Mouse (Mus musculus) myocyte (in vitro differentiated cells): ENCODE results near the gene Nek9. TPM values are rescaled to one million over a fixed set of nuclear protein-coding genes. Genes with fewer than 3 reads are reported as not detected.

Experiments
- H3K27me3 ChIP-seq: one replicate; pipeline ENCODE4 v1.6.1; 2011; ENCODE audit not compliant: control insufficient read depth, insufficient read depth, insufficient read length
- H3K36me3 ChIP-seq: one replicate; pipeline ENCODE4 v1.6.1; 2011; ENCODE audit not compliant: control insufficient read depth, insufficient read depth
- H3K4me2 ChIP-seq: one replicate; pipeline ENCODE4 v1.6.1; 2011; ENCODE audit warnings: low read depth, control low read depth
- H3K4me3 ChIP-seq: one replicate; pipeline ENCODE4 v1.5.1; 2011; ENCODE audit warnings: mild to moderate bottlenecking, control low read depth, moderate library complexity
- H3K79me2 ChIP-seq: one replicate; pipeline ENCODE4 v1.6.1; 2011; ENCODE audit not compliant: control insufficient read depth, insufficient read depth
- H3ac ChIP-seq: one replicate; pipeline ENCODE4 v1.6.1; 2011; ENCODE audit not compliant: control insufficient read depth, insufficient read length
- CEBPB ChIP-seq: IDR thresholded peaks from 2 replicates; pipeline ENCODE4 v1.6.1; 2011; ENCODE audit warnings: mild to moderate bottlenecking, moderate library complexity; ENCODE audit not compliant: poor library complexity, insufficient read depth, severe bottlenecking
- E2F4 ChIP-seq: IDR thresholded peaks from one replicate; pipeline ENCODE4 v1.6.1; 2011; ENCODE audit warnings: mild to moderate bottlenecking, control low read depth, moderate library complexity; ENCODE audit not compliant: insufficient read depth
- MAX ChIP-seq: IDR thresholded peaks from one replicate; pipeline ENCODE4 v1.6.1; 2011; ENCODE audit warnings: low read depth, mild to moderate bottlenecking, control low read depth
- MYOD1 ChIP-seq, 3 experiments: IDR thresholded peaks; one replicate each; pipeline ENCODE4 v1.6.1; 2011; ENCODE audit warnings: control low read depth in 2 of 3, low read depth in 2 of 3, mild to moderate bottlenecking in 2 of 3, moderate library complexity in 1 of 3; ENCODE audit not compliant: insufficient read length in 2 of 3, control insufficient read depth in 1 of 3
- MYOG ChIP-seq, 3 experiments: IDR thresholded peaks; one replicate each; pipeline ENCODE4 v1.6.1; 2011; ENCODE audit warnings: control low read depth in 2 of 3, low read depth in 2 of 3, mild to moderate bottlenecking in 2 of 3; ENCODE audit not compliant: insufficient read length in 2 of 3, control insufficient read depth in 1 of 3, insufficient read depth in 1 of 3
- POLR2A ChIP-seq: IDR thresholded peaks from one replicate; pipeline ENCODE4 v1.6.1; 2011; ENCODE audit warnings: low read depth, mild to moderate bottlenecking, control low read depth, moderate library complexity; ENCODE audit not compliant: insufficient read length
- POLR2AphosphoS2 ChIP-seq: IDR thresholded peaks from one replicate; pipeline ENCODE4 v1.6.1; 2011; ENCODE audit warnings: low read depth, control low read depth; ENCODE audit not compliant: insufficient read length
- REST ChIP-seq: IDR thresholded peaks from one replicate; pipeline ENCODE4 v1.6.1; 2011; ENCODE audit warnings: mild to moderate bottlenecking, control low read depth, moderate library complexity; ENCODE audit not compliant: insufficient read depth, insufficient read length
- SRF ChIP-seq: IDR thresholded peaks from one replicate; pipeline ENCODE4 v1.6.1; 2011; ENCODE audit warnings: low read depth; ENCODE audit not compliant: control insufficient read depth, insufficient read length
- TCF12 ChIP-seq: IDR thresholded peaks from one replicate; pipeline ENCODE4 v1.6.1; 2011; ENCODE audit warnings: mild to moderate bottlenecking, control low read depth; ENCODE audit not compliant: poor library complexity, insufficient read depth, severe bottlenecking
- TCF3 ChIP-seq: IDR thresholded peaks from one replicate; pipeline ENCODE4 v1.6.1; 2011; ENCODE audit warnings: low read depth, control low read depth; ENCODE audit not compliant: insufficient read length
- USF1 ChIP-seq: IDR thresholded peaks from one replicate; pipeline ENCODE4 v1.6.1; 2011; ENCODE audit warnings: low read depth, mild to moderate bottlenecking, control low read depth, moderate library complexity
- polyA plus RNA-seq: library from polyadenylated mRNA; unstranded; fragments of >200 nt; fragmentation: generic; extraction: Trizol; gene quantifications from one replicate; pipeline ENCODE4 v1.2.1, GENCODE M21; 2012; ENCODE audit warnings: missing spikeins

Gene Nek9
- polyA plus RNA-seq, result 40.4 TPM

GRCm38 (mm10) chr12:85339243-85339729 lies at the start of gene Nek9:
Gene Nek9, minus strand, starts transcription at chr12:85339362.
- Histone ChIP-seq H3K4me2 (peak within 1 kb of the TSS; percentile 95), H3K4me3 (peak within 1 kb of the TSS; percentile 65), H3K79me2 (peaks cover 24% of the 10 kb centered on the region), H3K36me3 (peaks cover 25% of the 10 kb centered on the region), H3ac (peak within 1 kb of the TSS; percentile 87), H3K27me3 (no peaks in the 10 kb centered on the region)
- TF ChIP-seq POLR2A (peak; percentile 87), CEBPB (no peak), POLR2AphosphoS2 (peak; percentile 88), MYOG (IDR thresholded peaks at IDR 0.05; ENCODE audit: control insufficient read depth in 1 of 3, insufficient read depth in 1 of 3, insufficient read length in 2 of 3, low read depth in 2 of 3) (peak in 1 of 3 experiments; percentile 50), SRF (peak; percentile 26), MAX (no peak), MYOD1 (IDR thresholded peaks at IDR 0.05; ENCODE audit: control insufficient read depth in 1 of 3, insufficient read length in 2 of 3, low read depth in 2 of 3) (peak in 1 of 3 experiments; percentile 30)

GRCm38 (mm10) chr12:85385995-85386375 lies 46.8 kb upstream of the Nek9 start:
- no peak overlapping the region for H3K4me2 ChIP-seq
- TF ChIP-seq SRF (no peak), TCF3 (no peak), MYOD1 (IDR thresholded peaks at IDR 0.05; ENCODE audit: control insufficient read depth in 1 of 3, insufficient read length in 2 of 3, low read depth in 2 of 3) (no peak), REST (no peak), MYOG (IDR thresholded peaks at IDR 0.05; ENCODE audit: control insufficient read depth in 1 of 3, insufficient read depth in 1 of 3, insufficient read length in 2 of 3, low read depth in 2 of 3) (no peak), POLR2A (no peak)
- H3ac ChIP-seq, result no peak overlapping the region

GRCm38 (mm10) chr12:85385329-85385994 lies 46.3 kb upstream of the Nek9 start:
- Histone ChIP-seq H3K4me3 (no peak overlapping the region), H3K27me3 (no peaks in the 10 kb centered on the region), H3K4me2 (no peak overlapping the region), H3K79me2 (no peaks in the 10 kb centered on the region), H3ac (no peak overlapping the region), H3K36me3 (no peaks in the 10 kb centered on the region)
- no peak for TF ChIP-seq MAX
- no peak for TF ChIP-seq E2F4
- no peak for TF ChIP-seq TCF12

More at GRCm38 (mm10) chr12:85385995-85386375, 46.8 kb upstream of the Nek9 start:
- H3K79me2 ChIP-seq, result no peaks in the 10 kb centered on the region
- no peaks in the 10 kb centered on the region for H3K27me3 ChIP-seq
- no peaks in the 10 kb centered on the region for H3K36me3 ChIP-seq
- no peak overlapping the region for H3K4me3 ChIP-seq

- Histone ChIP-seq H3K4me3 (no peak overlapping the region), H3ac (no peak overlapping the region), H3K4me2 (no peak overlapping the region), H3K27me3 (no peaks in the 10 kb centered on the region), H3K36me3 (no peaks in the 10 kb centered on the region), H3K79me2 (no peaks in the 10 kb centered on the region)
- TF ChIP-seq E2F4 (no peak), USF1 (no peak), CEBPB (no peak), POLR2A (no peak), MYOG (IDR thresholded peaks at IDR 0.05; ENCODE audit: control insufficient read depth in 1 of 3, insufficient read depth in 1 of 3, insufficient read length in 2 of 3, low read depth in 2 of 3) (no peak), REST (no peak), POLR2AphosphoS2 (no peak), MYOD1 (IDR thresholded peaks at IDR 0.05; ENCODE audit: control insufficient read depth in 1 of 3, insufficient read length in 2 of 3, low read depth in 2 of 3) (no peak), TCF3 (no peak), MAX (no peak)
These were observed 43.9 kb upstream of the Nek9 start for GRCm38 (mm10) chr12:85382761-85383680.

- H3ac ChIP-seq, result no peak overlapping the region
- H3K27me3 ChIP-seq, result no peaks in the 10 kb centered on the region
- no peak overlapping the region for H3K4me3 ChIP-seq
- no peaks in the 10 kb centered on the region for H3K36me3 ChIP-seq
- no peak overlapping the region for H3K4me2 ChIP-seq
- TF ChIP-seq E2F4, result no peak
- TF ChIP-seq POLR2AphosphoS2, result no peak
- TF ChIP-seq POLR2A, result no peak
- TF ChIP-seq TCF12, result no peak
- no peak for TF ChIP-seq USF1
- TF ChIP-seq REST, result no peak
- TF ChIP-seq CEBPB, result no peak
- no peak for TF ChIP-seq MYOD1 (IDR thresholded peaks at IDR 0.05; ENCODE audit: control insufficient read depth in 1 of 3, insufficient read length in 2 of 3, low read depth in 2 of 3)
- TF ChIP-seq SRF, result no peak
- no peak for TF ChIP-seq MAX
- no peaks in the 10 kb centered on the region for H3K79me2 ChIP-seq
These were observed 42.4 kb upstream of the Nek9 start for GRCm38 (mm10) chr12:85381570-85381969.
